Mouse (Mus musculus): Measurements from ENCODE around the gene Gm20422. TPM values are rescaled to one million over a fixed set of nuclear protein-coding genes. Genes with fewer than 3 reads are reported as not detected.
A peak's percentile ranks its signal among the peaks of the same experiment; 100 is the strongest.

The Gm20422 gene
- total and polyA plus RNA-seq, 2 experiments, result not detected

DNA sequence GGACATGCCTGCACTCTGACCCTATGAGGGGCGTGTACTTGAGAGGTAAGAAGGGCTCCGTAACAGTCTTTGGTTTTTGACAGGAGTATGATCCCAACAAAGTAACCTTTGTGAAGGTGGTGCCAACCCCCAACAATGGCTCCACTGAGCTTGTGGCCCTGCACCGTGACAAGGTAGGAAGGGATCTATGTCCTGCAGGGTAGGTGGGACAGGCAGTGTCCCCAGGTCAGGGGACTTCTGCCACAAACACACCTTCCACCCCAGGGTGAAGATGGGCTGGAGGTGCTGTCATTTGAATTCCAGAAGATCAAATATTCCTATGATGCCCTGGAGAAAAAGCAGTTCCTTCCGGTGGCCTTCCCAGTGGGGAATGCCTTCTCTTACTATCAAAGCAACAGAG, 19.0 kb upstream of the Gm20422 start:
- peaks cover 6% of the 10 kb centered on the region for H3K79me2 ChIP-seq (ENCODE audit: control insufficient read depth, insufficient read depth, low read length)
- TF ChIP-seq CTCF (IDR thresholded peaks at IDR 0.05; ENCODE audit: low read depth, low read length), result no peak
- TF ChIP-seq POLR2A (IDR thresholded peaks at IDR 0.05; ENCODE audit: extremely low read depth, insufficient read depth, low read length), result no peak
- no peak overlapping the region for H3K9ac ChIP-seq (ENCODE audit: low read depth, low read length)
- no peak for DNase-seq (ENCODE audit: extremely low read depth, low read depth, low spot score)
- no peak overlapping the region for H3K4me3 ChIP-seq (ENCODE audit: insufficient read depth, low read depth, low read length)
- H3K27me3 ChIP-seq (ENCODE audit: control insufficient read depth, insufficient read depth, low read length), result no peaks in the 10 kb centered on the region
- peaks cover 24% of the 10 kb centered on the region; the same call in 1 of the 2 replicates for H3K36me3 ChIP-seq (ENCODE audit: control insufficient read depth, insufficient read depth, low read length)
- 89% methylated on average over 4 of the region's 4 CpGs for WGBS
- H3K27ac ChIP-seq (replicated peaks; ENCODE audit: insufficient read depth, low read depth, low read length), result no peak overlapping the region
- 0 out of 2 replicates have a peak, but pooled peaks cover 6% of the 10 kb centered on the region for H3K4me1 ChIP-seq (ENCODE audit: control insufficient read depth, insufficient read depth, low read length)

- peak overlapping the region; percentile 96 for H3K4me3 ChIP-seq (ENCODE audit: insufficient read depth, low read depth, low read length)
- 0 out of 2 replicates have a peak, but pooled peaks cover 6% of the 10 kb centered on the region for H3K4me1 ChIP-seq (ENCODE audit: control insufficient read depth, insufficient read depth, low read length)
- no peaks in the 10 kb centered on the region for H3K27me3 ChIP-seq (ENCODE audit: control insufficient read depth, insufficient read depth, low read length)
- peak overlapping the region; percentile 96 for H3K9ac ChIP-seq (ENCODE audit: low read depth, low read length)
- H3K36me3 ChIP-seq (ENCODE audit: control insufficient read depth, insufficient read depth, low read length), result peaks cover 16% of the 10 kb centered on the region; the same call in 1 of the 2 replicates
- under 1% methylated on average over 48 of the region's 48 CpGs for WGBS
- H3K79me2 ChIP-seq (ENCODE audit: control insufficient read depth, insufficient read depth, low read length), result peaks cover 6% of the 10 kb centered on the region
- peak overlapping the region; percentile 62 for H3K27ac ChIP-seq (replicated peaks; ENCODE audit: insufficient read depth, low read depth, low read length)
- TF ChIP-seq POLR2A (IDR thresholded peaks at IDR 0.05; ENCODE audit: extremely low read depth, insufficient read depth, low read length) (no peak), CTCF (IDR thresholded peaks at IDR 0.05; ENCODE audit: low read depth, low read length) (no peak)
- DNase-seq (ENCODE audit: extremely low read depth, low read depth, low spot score), result peak; percentile 25
Observed at GRCm38 (mm10) chr8:69791415-69792068, 16.9 kb upstream of the Gm20422 start.

DNA sequence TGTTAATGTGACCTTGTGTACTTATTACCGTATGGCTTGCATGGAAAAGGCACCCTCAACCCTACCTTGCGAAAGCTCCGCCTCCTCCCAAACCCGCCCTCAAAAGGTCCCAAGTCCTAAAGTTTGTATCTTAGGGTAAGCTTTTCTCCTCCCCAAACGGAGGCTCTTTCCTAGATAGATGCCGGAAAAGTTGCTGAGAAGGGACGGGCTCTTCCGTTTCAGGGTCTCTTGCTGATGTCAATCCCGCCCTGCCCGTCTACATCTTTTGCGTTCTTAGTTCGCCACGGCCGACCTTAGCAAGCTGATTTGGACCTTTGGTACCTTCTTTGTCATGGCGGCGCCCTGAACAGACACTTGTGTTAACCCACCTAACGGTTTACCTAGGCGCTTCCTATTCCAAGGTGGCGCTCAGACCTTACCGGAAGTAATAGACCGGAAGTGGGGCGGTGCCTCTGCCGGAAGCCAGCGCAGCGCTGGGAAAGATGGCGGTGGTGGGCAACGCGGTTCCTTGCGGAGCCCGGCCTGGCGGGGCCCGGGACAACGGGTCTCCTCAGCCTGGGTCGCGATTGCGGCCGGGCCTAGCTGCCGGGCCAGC, 16.2 kb upstream of the Gm20422 start, which contains the start of the genes Atp13a1 and Zfp866:
Gene Atp13a1 (plus strand): TSS at position 391 of the 595 bp plus-strand sequence.
Gene Zfp866 (minus strand): TSS at position 406 of the 595 bp plus-strand sequence.
- H3K27ac ChIP-seq (replicated peaks; ENCODE audit: insufficient read depth, low read depth, low read length), result peak within 1 kb of the TSS; percentile 82
- DNase-seq (ENCODE audit: extremely low read depth, low read depth, low spot score), result peak; percentile 89

DNA sequence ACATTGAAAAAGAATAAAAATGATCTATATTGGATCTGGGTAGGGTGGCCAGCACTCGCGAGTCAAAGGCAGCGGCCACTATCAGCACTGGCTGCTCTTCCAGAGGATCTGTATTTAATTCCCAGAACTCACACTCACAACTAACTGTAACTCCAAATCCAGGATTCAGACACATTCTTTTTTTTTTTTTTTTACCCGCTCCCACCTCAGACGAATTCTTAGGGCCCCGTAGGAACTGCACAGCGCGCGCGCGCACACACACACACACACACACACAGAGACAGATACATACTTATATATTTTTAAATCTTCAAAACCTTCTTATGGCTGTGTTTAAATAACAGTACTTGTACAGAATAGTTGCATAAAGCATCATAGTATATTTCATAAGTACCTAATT, 15.7 kb upstream of the Gm20422 start:
- 0 out of 2 replicates have a peak, but pooled peaks cover 6% of the 10 kb centered on the region for H3K4me1 ChIP-seq (ENCODE audit: control insufficient read depth, insufficient read depth, low read length)
- peak overlapping the region; percentile 50 for H3K9ac ChIP-seq (ENCODE audit: low read depth, low read length)
- TF ChIP-seq CTCF (IDR thresholded peaks at IDR 0.05; ENCODE audit: low read depth, low read length), result no peak
- no peak for TF ChIP-seq POLR2A (IDR thresholded peaks at IDR 0.05; ENCODE audit: extremely low read depth, insufficient read depth, low read length)
- H3K27ac ChIP-seq (replicated peaks; ENCODE audit: insufficient read depth, low read depth, low read length), result peak overlapping the region; percentile 82
- peaks cover 6% of the 10 kb centered on the region for H3K79me2 ChIP-seq (ENCODE audit: control insufficient read depth, insufficient read depth, low read length)
- peak overlapping the region; percentile 96 for H3K4me3 ChIP-seq (ENCODE audit: insufficient read depth, low read depth, low read length)
- WGBS, result 17% methylated on average over 11 of the region's 11 CpGs
- H3K27me3 ChIP-seq (ENCODE audit: control insufficient read depth, insufficient read depth, low read length), result no peaks in the 10 kb centered on the region
- DNase-seq (ENCODE audit: extremely low read depth, low read depth, low spot score), result no peak
- peaks cover 13% of the 10 kb centered on the region; the same call in 1 of the 2 replicates for H3K36me3 ChIP-seq (ENCODE audit: control insufficient read depth, insufficient read depth, low read length)

More for the DNA sequence above, 16.2 kb upstream of the Gm20422 start, which contains the start of the genes Atp13a1 and Zfp866:
- peaks cover 15% of the 10 kb centered on the region; the same call in 1 of the 2 replicates for H3K36me3 ChIP-seq (ENCODE audit: control insufficient read depth, insufficient read depth, low read length)
- peak within 1 kb of the TSS; percentile 96 for H3K4me3 ChIP-seq (ENCODE audit: insufficient read depth, low read depth, low read length)
- no peaks in the 10 kb centered on the region for H3K27me3 ChIP-seq (ENCODE audit: control insufficient read depth, insufficient read depth, low read length)
- under 1% methylated on average over 38 of the region's 38 CpGs for WGBS
- peaks cover 6% of the 10 kb centered on the region for H3K79me2 ChIP-seq (ENCODE audit: control insufficient read depth, insufficient read depth, low read length)
- 0 out of 2 replicates have a peak, but pooled peaks cover 6% of the 10 kb centered on the region for H3K4me1 ChIP-seq (ENCODE audit: control insufficient read depth, insufficient read depth, low read length)
- H3K9ac ChIP-seq (ENCODE audit: low read depth, low read length), result peak within 1 kb of the TSS; percentile 96
- TF ChIP-seq CTCF (IDR thresholded peaks at IDR 0.05; ENCODE audit: low read depth, low read length) (no peak), POLR2A (IDR thresholded peaks at IDR 0.05; ENCODE audit: extremely low read depth, insufficient read depth, low read length) (peak; percentile 74; the same call in 1 of the 2 replicates)

GRCm38 (mm10) chr8:69789731-69790130, 15.0 kb upstream of the Gm20422 start:
- no peaks in the 10 kb centered on the region for H3K27me3 ChIP-seq (ENCODE audit: control insufficient read depth, insufficient read depth, low read length)
- 0 out of 2 replicates have a peak, but pooled peaks cover 6% of the 10 kb centered on the region for H3K4me1 ChIP-seq (ENCODE audit: control insufficient read depth, insufficient read depth, low read length)
- peaks cover 8% of the 10 kb centered on the region; the same call in 1 of the 2 replicates for H3K36me3 ChIP-seq (ENCODE audit: control insufficient read depth, insufficient read depth, low read length)
- peaks cover 6% of the 10 kb centered on the region for H3K79me2 ChIP-seq (ENCODE audit: control insufficient read depth, insufficient read depth, low read length)
- no peak overlapping the region for H3K4me3 ChIP-seq (ENCODE audit: insufficient read depth, low read depth, low read length)
- DNase-seq (ENCODE audit: extremely low read depth, low read depth, low spot score), result no peak
- no peak overlapping the region for H3K27ac ChIP-seq (replicated peaks; ENCODE audit: insufficient read depth, low read depth, low read length)
- WGBS, result 60% methylated on average over 5 of the region's 5 CpGs
- H3K9ac ChIP-seq (ENCODE audit: low read depth, low read length), result no peak overlapping the region
- TF ChIP-seq POLR2A (IDR thresholded peaks at IDR 0.05; ENCODE audit: extremely low read depth, insufficient read depth, low read length) (no peak), CTCF (IDR thresholded peaks at IDR 0.05; ENCODE audit: low read depth, low read length) (no peak)

Measured in liver, adult 2 months (tissue).